Mouse (Mus musculus) heart, embryonic 13.5 days (tissue): ENCODE measurements around the gene Cd38. TPM values are rescaled to one million over a fixed set of nuclear protein-coding genes. Genes with fewer than 3 reads are reported as not detected.

Experiments used
- ATAC-seq: fragments of 200-750 bp; cut with Nextera tagmentation; 2 replicates; pipeline ENCODE4 v1.8.0; 2017; ENCODE audit warnings: moderate TSS enrichment; ENCODE audit not compliant: insufficient number of reproducible peaks, low FRiP score, low TSS enrichment; ENCODE audit errors: extremely low read depth
- H3K27ac ChIP-seq: fragments of 300-500 bp; sonication (generic); replicated peaks from 2 replicates; pipeline ENCODE4 v1.5.1; 2015; ENCODE audit warnings: moderate library complexity, mild to moderate bottlenecking, inconsistent platforms
- H3K27me3 ChIP-seq: fragments of 300-500 bp; sonication (generic); replicated peaks from 2 replicates; pipeline ENCODE4 v1.6.1; 2015; ENCODE audit warnings: mild to moderate bottlenecking, inconsistent platforms
- H3K36me3 ChIP-seq: fragments of 300-500 bp; sonication (generic); 2 replicates; pipeline ENCODE4 v1.6.1; 2015; ENCODE audit warnings: mild to moderate bottlenecking, inconsistent platforms
- H3K4me1 ChIP-seq: fragments of 300-500 bp; sonication (generic); 2 replicates; pipeline ENCODE4 v1.6.1; 2015; ENCODE audit warnings: inconsistent platforms
- H3K4me2 ChIP-seq: fragments of 300-500 bp; sonication (generic); 2 replicates; pipeline ENCODE4 v1.6.1; 2015; ENCODE audit warnings: inconsistent platforms, mild to moderate bottlenecking, moderate library complexity
- H3K4me3 ChIP-seq: fragments of 300-500 bp; sonication (generic); 2 replicates; pipeline ENCODE4 v1.5.1; 2015; ENCODE audit warnings: moderate library complexity, mild to moderate bottlenecking, inconsistent platforms
- H3K9ac ChIP-seq: fragments of 300-500 bp; sonication (generic); 2 replicates; pipeline ENCODE4 v1.6.1; 2015; ENCODE audit warnings: inconsistent platforms, mild to moderate bottlenecking, moderate library complexity
- H3K9me3 ChIP-seq: fragments of 300-500 bp; sonication (generic); 2 replicates; pipeline ENCODE4 v1.6.1; 2016; ENCODE audit warnings: inconsistent platforms
- WGBS: fragments of 180-500 bp; shearing (Covaris S2); methylation state at CpG from one replicate; pipeline ENCODE4 v1.1.7; 2015; ENCODE audit warnings: mixed read lengths; 5-methylcytosine and 5-hydroxymethylcytosine counted together
- polyA plus RNA-seq: library from polyadenylated mRNA; unstranded; fragments of >200 nt; fragmentation: Nextera tagmentation; extraction: Ambion mirVana; gene quantifications from 2 replicates; pipeline ENCODE4 v1.2.1, GENCODE M21; 2015

The Cd38 gene
- polyA plus RNA-seq, 1 experiment from 2014 or later: 19.6 TPM

DNA sequence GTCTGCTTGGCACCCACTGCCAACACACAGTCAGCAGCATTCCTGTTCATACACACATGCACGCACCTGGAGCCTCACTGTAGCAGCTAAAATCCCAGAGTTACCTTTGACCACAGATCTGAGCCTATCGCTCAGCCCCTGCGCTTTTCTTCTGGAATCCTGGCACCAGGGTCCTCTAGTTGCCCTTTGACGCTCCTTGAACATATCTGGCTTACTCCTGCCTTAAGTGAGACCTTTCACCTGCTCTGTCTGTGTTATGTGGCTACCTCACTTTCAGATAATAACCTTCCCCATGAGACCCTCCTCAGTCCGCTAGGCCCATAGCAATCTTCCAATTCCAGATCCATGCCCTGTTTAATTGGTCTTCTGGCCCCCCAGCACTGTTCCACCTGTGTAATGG, 8.3 kb upstream of the Cd38 start:
- Histone ChIP-seq H3K4me1 (peaks cover 16% of the 10 kb centered on the region; the same call in 1 of the 2 replicates), H3K9ac (no peak overlapping the region), H3K27me3 (no peaks in the 10 kb centered on the region), H3K9me3 (peaks cover 14% of the 10 kb centered on the region), H3K4me2 (peak overlapping the region; percentile 12; the same call in 1 of the 2 replicates), H3K36me3 (no peaks in the 10 kb centered on the region), H3K27ac (no peak overlapping the region), H3K4me3 (no peak overlapping the region)
- no peak for ATAC-seq
- WGBS: 68% methylated on average over 5 of the region's 5 CpGs

DNA sequence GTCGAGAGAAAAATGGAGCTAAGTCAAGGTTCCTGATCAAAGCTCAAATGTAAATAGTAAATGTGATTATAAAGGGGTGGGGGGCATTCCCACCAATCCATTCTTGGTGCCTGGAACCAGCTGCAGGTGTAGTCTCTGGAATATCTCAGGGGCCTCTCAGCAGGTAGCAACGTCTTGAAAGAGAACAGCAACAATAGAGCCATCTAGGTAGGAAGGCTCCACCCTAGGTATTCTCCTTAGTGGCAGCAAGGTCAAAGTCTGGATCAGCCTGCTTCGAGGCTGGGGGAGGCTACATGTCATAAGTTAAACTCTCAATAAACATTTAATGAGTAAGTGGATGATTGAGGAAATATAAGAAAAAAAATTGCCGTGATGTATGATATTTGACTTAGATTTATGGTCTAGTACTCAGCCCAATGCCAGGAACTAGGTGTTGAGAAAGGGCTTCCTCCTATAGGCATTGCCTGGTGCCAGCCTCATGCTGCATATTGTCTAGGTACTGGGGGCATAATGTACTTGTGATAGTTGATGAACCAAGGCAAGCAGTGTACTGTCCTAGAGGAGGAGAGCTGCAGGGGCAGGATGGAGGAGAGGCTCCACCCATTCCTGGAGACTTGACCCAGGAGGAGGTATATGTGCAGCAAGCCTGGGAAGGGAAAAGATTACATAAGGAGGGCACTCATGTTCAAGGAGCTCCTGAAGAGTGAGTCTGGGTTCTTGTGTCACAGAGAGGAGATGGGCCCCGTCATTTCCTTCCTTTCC, 7.5 kb upstream of the Cd38 start:
- peaks cover 14% of the 10 kb centered on the region for H3K9me3 ChIP-seq
- H3K4me1 ChIP-seq: peaks cover 15% of the 10 kb centered on the region; the same call in 1 of the 2 replicates
- no peak overlapping the region for H3K4me3 ChIP-seq
- no peak for ATAC-seq
- no peak overlapping the region for H3K27ac ChIP-seq
- H3K9ac ChIP-seq: no peak overlapping the region
- no peaks in the 10 kb centered on the region for H3K27me3 ChIP-seq
- H3K4me2 ChIP-seq: no peak overlapping the region
- no peaks in the 10 kb centered on the region for H3K36me3 ChIP-seq
- 66% methylated on average over 5 of the region's 5 CpGs for WGBS

DNA sequence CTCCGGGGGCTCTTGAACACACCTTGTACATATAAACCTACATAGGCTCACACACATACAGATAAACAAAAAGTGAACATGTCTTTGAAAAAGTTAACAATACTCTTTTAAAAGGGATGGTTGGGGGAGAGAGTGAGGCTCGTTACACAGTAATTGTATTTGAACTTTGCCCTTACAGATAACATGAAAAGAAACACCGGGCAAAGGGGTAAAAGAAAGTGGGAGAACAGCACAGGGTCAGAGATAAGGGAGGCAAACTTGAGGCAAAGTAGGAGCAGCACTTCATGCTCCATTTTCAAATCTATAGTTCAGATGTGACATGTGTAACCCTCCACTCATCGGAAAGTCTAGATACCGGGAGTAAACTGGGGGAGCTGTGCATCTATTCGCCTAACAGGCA, 4.7 kb upstream of the Cd38 start:
- Histone ChIP-seq H3K4me1 (peaks cover 24% of the 10 kb centered on the region), H3K27ac (no peak overlapping the region), H3K4me2 (no peak overlapping the region), H3K9ac (no peak overlapping the region), H3K9me3 (no peaks in the 10 kb centered on the region), H3K36me3 (no peaks in the 10 kb centered on the region), H3K4me3 (no peak overlapping the region), H3K27me3 (no peaks in the 10 kb centered on the region)
- 38% methylated on average over 6 of the region's 6 CpGs for WGBS
- no peak for ATAC-seq

DNA sequence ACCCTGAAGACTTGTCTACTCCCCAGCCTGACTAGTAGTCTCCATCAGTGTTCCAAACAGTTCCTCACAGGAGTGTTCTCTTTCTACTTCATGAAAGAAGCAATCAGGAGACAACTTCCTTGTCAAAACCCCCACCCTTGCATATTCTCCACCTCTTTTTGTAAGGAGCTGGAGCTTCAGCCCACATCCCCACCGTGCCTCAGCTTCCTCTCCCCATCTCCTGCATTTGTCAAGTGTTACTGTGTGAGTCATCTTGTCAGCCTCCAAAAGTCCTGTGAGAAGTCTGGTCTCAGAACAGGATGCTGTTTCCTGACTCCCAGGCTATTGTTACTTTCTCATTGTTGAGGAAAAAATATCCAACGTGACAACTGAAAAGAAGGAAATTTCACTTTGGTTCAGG, 3.0 kb upstream of the Cd38 start:
- Histone ChIP-seq H3K27ac (no peak overlapping the region), H3K4me1 (peaks cover 25% of the 10 kb centered on the region), H3K27me3 (no peaks in the 10 kb centered on the region), H3K9me3 (no peaks in the 10 kb centered on the region), H3K36me3 (no peaks in the 10 kb centered on the region), H3K4me3 (no peak overlapping the region), H3K9ac (no peak overlapping the region), H3K4me2 (no peak overlapping the region)
- 45% methylated on average over 2 of the region's 2 CpGs for WGBS
- ATAC-seq: no peak

DNA sequence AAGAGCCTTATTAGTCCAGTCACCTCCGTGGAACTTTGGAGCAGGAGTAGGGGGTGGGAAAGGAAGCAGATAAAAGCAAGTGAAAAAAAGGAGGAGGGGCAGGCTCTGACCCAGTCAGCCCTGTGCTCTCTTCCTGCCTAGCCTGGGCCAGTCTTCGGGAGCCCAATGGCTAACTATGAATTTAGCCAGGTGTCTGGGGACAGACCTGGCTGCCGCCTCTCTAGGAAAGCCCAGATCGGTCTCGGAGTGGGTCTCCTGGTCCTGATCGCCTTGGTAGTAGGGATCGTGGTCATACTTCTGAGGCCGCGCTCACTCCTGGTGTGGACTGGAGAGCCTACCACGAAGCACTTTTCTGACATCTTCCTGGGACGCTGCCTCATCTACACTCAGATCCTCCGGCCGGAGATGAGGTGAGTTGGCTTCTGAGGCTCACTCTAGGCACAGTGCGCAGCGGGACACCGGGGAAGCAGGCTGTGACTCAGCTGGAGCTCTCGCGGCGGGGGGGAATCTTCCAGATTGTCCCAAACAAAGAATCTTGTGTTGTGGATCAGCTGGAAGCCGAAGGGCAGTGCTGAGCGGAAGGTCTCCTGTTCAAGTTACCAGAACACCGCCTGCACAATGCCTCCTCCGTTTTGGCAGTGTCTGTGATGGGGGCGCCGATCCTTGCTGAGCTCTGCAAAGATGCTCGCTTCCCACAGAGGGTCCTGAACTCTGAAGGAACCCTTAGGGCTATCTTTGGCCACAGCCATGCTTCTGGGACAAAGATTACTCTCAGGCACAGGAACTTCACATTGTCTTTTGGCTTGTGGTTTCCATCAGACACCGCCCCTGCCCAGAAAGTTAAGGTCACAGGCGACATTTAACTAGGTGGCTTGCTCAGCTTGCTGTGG, 603 bp downstream of the Cd38 start:
- peak overlapping the region; percentile 81 for H3K9ac ChIP-seq
- peak overlapping the region; percentile 64 for H3K4me3 ChIP-seq
- peak overlapping the region; percentile 91 for H3K4me2 ChIP-seq
- H3K9me3 ChIP-seq: no peaks in the 10 kb centered on the region
- under 1% methylated on average over 28 of the region's 28 CpGs for WGBS
- H3K4me1 ChIP-seq: peaks cover 23% of the 10 kb centered on the region
- H3K27ac ChIP-seq: peak overlapping the region; percentile 76
- ATAC-seq: peak; percentile 32; the same call in 1 of the 2 replicates
- no peaks in the 10 kb centered on the region for H3K27me3 ChIP-seq
- H3K36me3 ChIP-seq: 0 out of 2 replicates have a peak, but pooled peaks cover 2% of the 10 kb centered on the region

DNA sequence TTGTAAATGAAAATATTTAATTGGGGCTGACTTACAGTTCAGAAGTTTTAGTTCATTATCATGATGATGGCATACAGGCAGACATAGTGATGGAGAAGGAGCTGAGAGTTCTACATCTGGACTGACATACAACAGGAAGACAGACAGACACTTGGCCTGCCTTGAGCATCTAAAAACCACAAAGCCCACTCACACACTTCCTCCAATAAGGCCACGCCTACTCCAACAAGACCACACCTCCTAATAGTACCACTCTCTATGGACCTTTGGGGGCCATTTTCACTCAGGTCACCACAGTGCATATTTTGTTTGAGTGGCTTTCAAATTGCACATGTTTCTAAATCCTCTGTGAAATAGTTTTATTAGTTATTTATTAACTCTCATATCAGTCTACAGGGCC, 3.5 kb downstream of the Cd38 start:
- Histone ChIP-seq H3K4me2 (no peak overlapping the region), H3K9me3 (no peaks in the 10 kb centered on the region), H3K27me3 (no peaks in the 10 kb centered on the region), H3K27ac (no peak overlapping the region), H3K9ac (no peak overlapping the region), H3K36me3 (0 out of 2 replicates have a peak, but pooled peaks cover 2% of the 10 kb centered on the region), H3K4me3 (no peak overlapping the region), H3K4me1 (peaks cover 25% of the 10 kb centered on the region)
- no peak for ATAC-seq
- 62% methylated on average over 1 of the region's 1 CpGs for WGBS

DNA sequence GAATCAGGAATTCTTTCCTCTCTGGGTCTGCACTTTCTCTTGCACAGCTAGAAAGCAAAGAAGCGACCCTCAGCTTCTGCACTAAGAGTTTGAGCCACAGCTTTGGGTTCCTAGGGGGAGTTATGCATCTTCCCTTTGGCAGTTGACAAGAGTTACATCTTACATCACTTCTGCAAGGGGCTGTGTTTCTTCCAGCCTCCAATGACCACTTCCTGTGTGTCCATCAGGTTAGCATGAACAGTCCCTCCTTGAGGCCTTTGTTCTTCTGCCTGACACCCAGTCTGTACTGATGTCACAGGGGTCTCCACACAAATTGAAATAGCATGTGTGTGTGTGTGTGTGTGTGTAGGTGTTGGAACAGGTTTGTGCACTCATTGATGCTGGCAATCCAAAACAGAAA, 4.3 kb downstream of the Cd38 start:
- Histone ChIP-seq H3K4me3 (no peak overlapping the region), H3K9ac (no peak overlapping the region), H3K36me3 (0 out of 2 replicates have a peak, but pooled peaks cover 2% of the 10 kb centered on the region), H3K27ac (no peak overlapping the region), H3K9me3 (no peaks in the 10 kb centered on the region), H3K4me1 (peaks cover 25% of the 10 kb centered on the region), H3K4me2 (no peak overlapping the region), H3K27me3 (no peaks in the 10 kb centered on the region)
- no peak for ATAC-seq
- 54% methylated on average over 1 of the region's 1 CpGs for whole genome bisulfite sequencing

DNA sequence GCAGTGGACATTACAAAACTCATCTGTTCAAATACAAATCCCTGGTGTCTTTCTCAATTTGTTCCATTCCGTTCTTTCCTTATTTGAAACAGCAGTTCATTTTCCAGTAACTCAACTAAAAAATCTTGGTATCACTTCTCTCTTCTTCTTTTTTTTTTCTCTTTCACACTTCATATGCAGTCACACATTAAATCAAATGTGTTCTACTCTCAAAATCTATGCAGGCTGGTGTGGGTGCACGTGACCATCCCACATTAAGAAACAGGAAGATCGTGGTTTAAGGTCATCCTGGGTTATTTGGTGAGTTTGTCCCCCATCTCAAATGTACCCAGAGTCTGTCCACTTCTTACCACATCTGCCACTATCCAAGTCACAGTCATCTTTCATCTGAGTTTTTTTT, 13.7 kb downstream of the Cd38 start:
- H3K27me3 ChIP-seq: no peaks in the 10 kb centered on the region
- H3K36me3 ChIP-seq: no peaks in the 10 kb centered on the region
- H3K4me3 ChIP-seq: no peak overlapping the region
- H3K27ac ChIP-seq: no peak overlapping the region
- 87% methylated on average over 3 of the region's 3 CpGs for WGBS
- no peaks in the 10 kb centered on the region for H3K9me3 ChIP-seq
- H3K9ac ChIP-seq: no peak overlapping the region
- no peak overlapping the region for H3K4me2 ChIP-seq
- no peak for ATAC-seq
- no peaks in the 10 kb centered on the region for H3K4me1 ChIP-seq

DNA sequence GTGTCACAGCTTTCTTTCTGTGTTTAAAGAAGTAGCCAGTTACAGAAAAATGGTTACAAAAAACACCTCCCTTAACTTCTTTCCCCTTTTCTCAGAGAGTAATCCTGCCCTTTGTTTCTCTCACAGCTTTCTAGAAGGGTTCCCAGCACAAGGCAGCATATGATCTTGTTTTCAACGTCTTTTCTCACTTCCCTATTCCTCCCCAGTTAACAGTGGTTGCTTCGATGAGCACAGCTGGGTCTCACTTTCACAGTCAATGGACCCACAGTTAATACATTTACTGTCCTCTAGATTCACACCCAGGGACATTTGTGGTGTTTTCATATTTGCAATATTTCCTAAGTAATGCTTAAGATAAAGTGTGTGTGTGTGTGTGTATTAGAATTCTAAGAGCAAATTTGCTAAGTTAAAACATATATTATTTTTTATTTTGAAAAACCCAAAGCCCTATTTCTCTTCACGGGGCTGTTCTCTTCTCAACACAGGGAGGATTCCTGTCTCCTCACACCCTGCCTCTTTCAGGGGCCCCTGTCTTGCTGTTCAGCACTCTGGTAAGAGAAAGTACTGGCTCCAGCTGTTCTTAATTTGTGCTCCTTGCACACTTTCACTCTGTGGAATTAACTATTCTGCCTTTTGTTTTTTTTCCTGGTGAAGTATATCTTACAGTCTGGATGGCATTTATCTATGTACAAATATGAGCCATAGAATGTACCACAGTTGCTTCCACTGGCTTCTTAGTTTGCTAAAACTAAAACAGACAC, 16.9 kb downstream of the Cd38 start:
- H3K27ac ChIP-seq: no peak overlapping the region

DNA sequence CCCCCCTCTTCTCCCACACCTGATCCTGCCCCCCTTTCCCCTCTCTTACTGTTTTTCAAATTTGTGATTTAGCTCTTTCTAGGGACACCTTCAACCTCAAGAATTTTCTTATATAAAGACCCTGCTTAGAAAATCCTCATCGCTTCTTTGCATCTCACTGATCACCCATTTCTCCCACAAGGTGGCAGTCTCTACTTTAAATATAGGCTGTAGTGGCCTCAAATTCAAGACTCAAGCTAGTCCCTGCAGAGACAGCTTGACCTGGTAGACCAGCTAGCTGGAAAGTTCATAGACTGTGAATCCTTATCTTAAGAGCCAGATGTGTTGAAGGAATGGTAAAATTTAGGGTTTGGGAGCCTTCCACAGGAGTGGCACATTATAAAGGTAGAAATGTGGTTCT, 24.0 kb downstream of the Cd38 start:
- Histone ChIP-seq H3K36me3 (no peaks in the 10 kb centered on the region), H3K4me2 (no peak overlapping the region), H3K27ac (no peak overlapping the region), H3K9me3 (no peaks in the 10 kb centered on the region), H3K9ac (no peak overlapping the region), H3K4me3 (no peak overlapping the region), H3K27me3 (no peaks in the 10 kb centered on the region), H3K4me1 (peaks cover 9% of the 10 kb centered on the region)
- ATAC-seq: no peak
- 21% methylated on average over 1 of the region's 1 CpGs for whole genome bisulfite sequencing

More for the DNA sequence above, 16.9 kb downstream of the Cd38 start:
- no peak for ATAC-seq
- Histone ChIP-seq H3K4me3 (no peak overlapping the region), H3K4me2 (no peak overlapping the region), H3K9me3 (no peaks in the 10 kb centered on the region), H3K27me3 (no peaks in the 10 kb centered on the region), H3K4me1 (peaks cover 6% of the 10 kb centered on the region), H3K36me3 (no peaks in the 10 kb centered on the region), H3K9ac (no peak overlapping the region)
- 35% methylated on average over 3 of the region's 3 CpGs for WGBS

DNA sequence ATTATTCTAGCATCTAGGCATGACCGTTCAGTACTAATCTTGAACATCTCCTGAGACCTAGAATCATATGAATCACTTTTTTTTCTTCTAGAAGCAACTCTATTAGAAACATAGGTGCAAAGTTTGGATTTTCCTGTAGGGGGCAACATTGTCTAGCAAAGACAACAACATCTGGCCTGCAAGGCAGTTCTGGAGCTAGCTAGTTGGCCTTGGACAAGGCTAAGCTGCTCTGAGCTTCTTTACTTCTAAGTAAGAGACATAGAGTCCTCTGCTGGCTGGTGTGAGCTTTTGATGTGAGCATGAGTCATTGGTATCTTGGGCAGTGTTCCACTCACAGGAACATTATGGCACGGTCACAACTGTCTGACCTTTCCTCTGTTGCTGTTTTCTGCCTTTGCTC, 25.8 kb downstream of the Cd38 start:
- Histone ChIP-seq H3K9me3 (no peaks in the 10 kb centered on the region), H3K27me3 (no peaks in the 10 kb centered on the region), H3K27ac (no peak overlapping the region), H3K9ac (no peak overlapping the region), H3K36me3 (no peaks in the 10 kb centered on the region), H3K4me3 (no peak overlapping the region), H3K4me2 (no peak overlapping the region), H3K4me1 (peaks cover 9% of the 10 kb centered on the region)
- 57% methylated on average over 2 of the region's 2 CpGs for WGBS
- no peak for ATAC-seq
